Mouse (Mus musculus): Measurements from ENCODE around the gene Peli1.

DNA sequence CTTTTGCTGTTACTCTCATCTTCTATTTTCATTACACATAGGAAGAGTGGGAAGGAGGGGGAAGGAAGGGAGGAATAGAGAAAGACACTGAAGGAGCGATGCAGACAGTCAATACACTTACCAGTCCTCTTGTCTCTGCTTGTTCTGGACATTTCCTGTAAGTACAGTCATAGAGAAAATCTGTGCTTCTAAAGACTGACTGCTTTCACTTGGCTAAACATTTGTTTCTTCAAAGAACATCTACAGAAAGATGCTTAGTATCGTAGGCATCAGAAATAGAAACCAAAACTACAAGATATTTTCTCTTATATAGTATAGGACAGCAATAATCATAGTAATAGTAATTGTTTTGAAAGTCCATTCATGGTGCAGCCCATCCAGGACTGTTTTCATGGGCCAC is 23.4 kb downstream of the Peli1 start:
- no peak for TF ChIP-seq CTCF (IDR thresholded peaks at IDR 0.05; ENCODE audit: insufficient read depth, low read depth, low read length)
- no peak for TF ChIP-seq POLR2A (IDR thresholded peaks at IDR 0.05; ENCODE audit: insufficient read depth, low read depth, low read length)

Data from olfactory bulb, adult 2 months (tissue).